Mouse (Mus musculus): Measurements from ENCODE around the gene Akap4. TPM values are rescaled to one million over a fixed set of nuclear protein-coding genes. Genes with fewer than 3 reads are reported as not detected.

Akap4 gene
- total RNA-seq (2021), result not detected in 2 replicates
- long read RNA-seq, experiment 1, result 0 reads
- long read RNA-seq, experiment 2, result 0 reads

GRCm38 (mm10) chrX:7067219-7067618 lies at the start of gene Akap4:
Akap4 (plus strand) TSS chrX:7067519.
- DNase-seq, result no peak

GRCm38 (mm10) chrX:7041519-7041918 lies 25.8 kb upstream of the Akap4 start, which contains the start of gene Ccnb3:
Ccnb3 (minus strand) TSS chrX:7041619.
- DNase-seq, result no peak

- DNase-seq, result no peak
Observed at GRCm38 (mm10) chrX:7057056-7057455, 10.3 kb upstream of the Akap4 start.

- no peak for DNase-seq
Observed at GRCm38 (mm10) chrX:7057634-7058033, 9.7 kb upstream of the Akap4 start.

GRCm38 (mm10) chrX:7064109-7064508 lies 3.2 kb upstream of the Akap4 start:
- no peak for DNase-seq

- peak; percentile 6 for DNase-seq
Observed at GRCm38 (mm10) chrX:7068002-7068401, 683 bp downstream of the Akap4 start.

- DNase-seq, result no peak
Observed at GRCm38 (mm10) chrX:7079820-7080429, 12.6 kb downstream of the Akap4 start.

GRCm38 (mm10) chrX:7085878-7086277 lies 18.6 kb downstream of the Akap4 start:
- no peak for DNase-seq

- no peak for DNase-seq
Observed at GRCm38 (mm10) chrX:7090323-7090722, 23.0 kb downstream of the Akap4 start.

GRCm38 (mm10) chrX:7102280-7102679 lies 35.0 kb downstream of the Akap4 start:
- DNase-seq, result no peak

- DNase-seq, result no peak
Observed at GRCm38 (mm10) chrX:7114885-7115284, 47.6 kb downstream of the Akap4 start.

- no peak for DNase-seq
Observed at GRCm38 (mm10) chrX:7121618-7122280, 54.4 kb downstream of the Akap4 start.

Other genes starting within 250 kb of the Akap4 start
- gene Ccnb3, start 25.9 kb upstream of the Akap4 start, total RNA-seq (2021), result not detected in 2 replicates